Mouse (Mus musculus) kidney, postnatal 0 days (tissue): ENCODE results near the gene Zbtb42. TPM values are rescaled to one million over a fixed set of nuclear protein-coding genes. Genes with fewer than 3 reads are reported as not detected.

Source experiments
- ATAC-seq: fragments of 200-750 bp; cut with Nextera tagmentation; replicated peaks from 2 replicates; pipeline ENCODE4 v1.8.0; 2017; ENCODE audit warnings: low read depth, moderate number of reproducible peaks, moderate TSS enrichment, moderate library complexity; ENCODE audit not compliant: low FRiP score
- DNase-seq: peaks from one replicate; pipeline ENCODE4 v3.0.0-alpha.2; 2016; ENCODE audit warnings: low spot score
- H3K27ac ChIP-seq: fragments of 300-500 bp; sonication (generic); 2 replicates; pipeline ENCODE4 v1.5.1; 2014; ENCODE audit warnings: mild to moderate bottlenecking
- H3K27me3 ChIP-seq: fragments of 300-500 bp; sonication (generic); 2 replicates; pipeline ENCODE4 v1.6.1; 2014; ENCODE audit warnings: low read length, mixed read lengths; ENCODE audit not compliant: insufficient read depth
- H3K36me3 ChIP-seq: fragments of 300-500 bp; sonication (generic); 2 replicates; pipeline ENCODE4 v1.6.1; 2014; ENCODE audit warnings: low read length, mixed read lengths; ENCODE audit not compliant: insufficient read depth
- H3K4me1 ChIP-seq: fragments of 300-500 bp; sonication (generic); replicated peaks from 2 replicates; pipeline ENCODE4 v1.6.1; 2014; ENCODE audit warnings: antibody characterized with exemption, low read length, mixed read lengths; ENCODE audit not compliant: insufficient read depth
- H3K4me2 ChIP-seq: fragments of 300-500 bp; sonication (generic); 2 replicates; pipeline ENCODE4 v1.6.1; 2014; ENCODE audit warnings: mild to moderate bottlenecking, low read length, moderate library complexity, mixed read lengths
- H3K4me3 ChIP-seq: fragments of 300-500 bp; sonication (generic); replicated peaks from 2 replicates; pipeline ENCODE4 v1.5.1; 2014; ENCODE audit warnings: low read depth, low read length
- H3K9ac ChIP-seq: fragments of 300-500 bp; sonication (generic); 2 replicates; pipeline ENCODE4 v1.6.1; 2014; ENCODE audit warnings: low read depth, low read length
- H3K9me3 ChIP-seq: fragments of 300-500 bp; sonication (generic); replicated peaks from 2 replicates; pipeline ENCODE4 v1.6.1; 2016; ENCODE audit warnings: low read length, inconsistent platforms, mixed read lengths
- CTCF ChIP-seq: IDR thresholded peaks from 2 replicates; pipeline ENCODE4 v1.5.1; 2016; ENCODE audit warnings: antibody characterized with exemption, low read depth, mild to moderate bottlenecking, moderate library complexity
- WGBS: fragments of 180-500 bp; shearing (Covaris S2); extraction: QIAGEN DNeasy Blood & Tissue Kit; methylation state at CpG from one replicate; pipeline ENCODE4 v1.1.7; 2014; 5-methylcytosine and 5-hydroxymethylcytosine counted together
- polyA plus RNA-seq: library from polyadenylated mRNA; unstranded; fragments of >200 nt; fragmentation: Nextera tagmentation; extraction: Ambion mirVana; gene quantifications from 2 replicates; pipeline ENCODE4 v1.2.1, GENCODE M21; 2015

Gene Zbtb42
- polyA plus RNA-seq, result 5.9 and 6.7 TPM in 2 replicates

GRCm38 (mm10) chr12:112678555-112679026, at the start of gene Zbtb42:
Gene Zbtb42 (plus strand): TSS chr12:112678828.
- Histone ChIP-seq H3K36me3 (0 out of 2 replicates have a peak, but pooled peaks cover 6% of the 10 kb centered on the region), H3K4me1 (peaks cover 18% of the 10 kb centered on the region; the same call in 1 of the 2 replicates), H3K9ac (peak within 1 kb of the TSS; percentile 77), H3K27me3 (0 out of 2 replicates have a peak, but pooled peaks cover 9% of the 10 kb centered on the region), H3K27ac (peak within 1 kb of the TSS; percentile 84), H3K4me3 (peak within 1 kb of the TSS; percentile 72), H3K4me2 (peak within 1 kb of the TSS; percentile 99), H3K9me3 (no peaks in the 10 kb centered on the region)
- under 1% methylated on average over 50 of the region's 60 CpGs for WGBS
- peak; percentile 84 for DNase-seq
- 0 out of 2 replicates have a peak, but pooled peaks have one; percentile 47 for TF ChIP-seq CTCF
- peak; percentile 64 for ATAC-seq

- H3K4me1 ChIP-seq, result peaks cover 14% of the 10 kb centered on the region
- H3K4me3 ChIP-seq, result 0 out of 2 replicates have a peak overlapping the region, but pooled peaks have one; percentile 8
- no peaks in the 10 kb centered on the region for H3K9me3 ChIP-seq
- no peak overlapping the region for H3K27ac ChIP-seq
- H3K27me3 ChIP-seq, result no peaks in the 10 kb centered on the region
- TF ChIP-seq CTCF, result no peak
- H3K36me3 ChIP-seq, result no peaks in the 10 kb centered on the region
- 0 out of 2 replicates have a peak overlapping the region, but pooled peaks have one; percentile 27 for H3K9ac ChIP-seq
- peak; percentile 88 for DNase-seq
- 30% methylated on average over 19 of the region's 19 CpGs for WGBS
- ATAC-seq, result peak; percentile 73
- peak overlapping the region; percentile 53 for H3K4me2 ChIP-seq
These were observed 49.5 kb upstream of the Zbtb42 start for GRCm38 (mm10) chr12:112628928-112629721.

- no peak for DNase-seq
- WGBS, result 93% methylated on average over 12 of the region's 12 CpGs
These were observed 48.6 kb upstream of the Zbtb42 start for GRCm38 (mm10) chr12:112630029-112630428.

GRCm38 (mm10) chr12:112630796-112631195, 47.8 kb upstream of the Zbtb42 start:
- no peak overlapping the region for H3K4me3 ChIP-seq
- no peaks in the 10 kb centered on the region for H3K27me3 ChIP-seq
- H3K9me3 ChIP-seq, result no peaks in the 10 kb centered on the region
- H3K36me3 ChIP-seq, result no peaks in the 10 kb centered on the region
- no peak overlapping the region for H3K9ac ChIP-seq
- H3K4me2 ChIP-seq, result no peak overlapping the region
- TF ChIP-seq CTCF, result no peak
- WGBS, result 60% methylated on average over 5 of the region's 5 CpGs
- no peak overlapping the region for H3K27ac ChIP-seq
- no peak for DNase-seq
- H3K4me1 ChIP-seq, result peaks cover 14% of the 10 kb centered on the region
- no peak for ATAC-seq

More at GRCm38 (mm10) chr12:112630029-112630428, 48.6 kb upstream of the Zbtb42 start:
- no peak for TF ChIP-seq CTCF
- no peak for ATAC-seq
- Histone ChIP-seq H3K27me3 (no peaks in the 10 kb centered on the region), H3K27ac (no peak overlapping the region), H3K4me1 (peaks cover 14% of the 10 kb centered on the region), H3K9ac (no peak overlapping the region), H3K9me3 (no peaks in the 10 kb centered on the region), H3K36me3 (no peaks in the 10 kb centered on the region), H3K4me2 (no peak overlapping the region), H3K4me3 (no peak overlapping the region)

GRCm38 (mm10) chr12:112631472-112631871, 47.2 kb upstream of the Zbtb42 start:
- peak; percentile 62 for DNase-seq
- Histone ChIP-seq H3K27me3 (no peaks in the 10 kb centered on the region), H3K4me3 (no peak overlapping the region), H3K36me3 (no peaks in the 10 kb centered on the region), H3K4me2 (no peak overlapping the region), H3K4me1 (peaks cover 14% of the 10 kb centered on the region), H3K27ac (peak overlapping the region; percentile 13; the same call in 1 of the 2 replicates), H3K9ac (no peak overlapping the region), H3K9me3 (no peaks in the 10 kb centered on the region)
- TF ChIP-seq CTCF, result no peak
- ATAC-seq, result no peak
- 12% methylated on average over 1 of the region's 1 CpGs for WGBS

GRCm38 (mm10) chr12:112632084-112632777, 46.4 kb upstream of the Zbtb42 start:
- Histone ChIP-seq H3K4me3 (no peak overlapping the region), H3K4me1 (peaks cover 14% of the 10 kb centered on the region), H3K9ac (no peak overlapping the region), H3K27me3 (no peaks in the 10 kb centered on the region), H3K36me3 (no peaks in the 10 kb centered on the region), H3K9me3 (no peaks in the 10 kb centered on the region), H3K4me2 (no peak overlapping the region), H3K27ac (no peak overlapping the region; the same call in 1 of the 2 replicates)
- 64% methylated on average over 11 of the region's 11 CpGs for WGBS
- DNase-seq (no peak), ATAC-seq (no peak)
- TF ChIP-seq CTCF, result no peak
